Mouse (Mus musculus) olfactory bulb, adult 2 months (tissue): Measurements from ENCODE around the gene Oaz1.

Experiments
- CTCF ChIP-seq: fragments of 200-500 bp; IDR thresholded peaks from 2 replicates; pipeline ENCODE4 v1.5.1; 2012; ENCODE audit warnings: low read depth, mild to moderate bottlenecking, low read length, moderate library complexity; ENCODE audit not compliant: insufficient read depth
- POLR2A ChIP-seq: fragments of 200-500 bp; IDR thresholded peaks from 2 replicates; pipeline ENCODE4 v1.6.1; 2012; ENCODE audit warnings: mild to moderate bottlenecking, low read depth, low read length, moderate library complexity; ENCODE audit not compliant: insufficient read depth

DNA sequence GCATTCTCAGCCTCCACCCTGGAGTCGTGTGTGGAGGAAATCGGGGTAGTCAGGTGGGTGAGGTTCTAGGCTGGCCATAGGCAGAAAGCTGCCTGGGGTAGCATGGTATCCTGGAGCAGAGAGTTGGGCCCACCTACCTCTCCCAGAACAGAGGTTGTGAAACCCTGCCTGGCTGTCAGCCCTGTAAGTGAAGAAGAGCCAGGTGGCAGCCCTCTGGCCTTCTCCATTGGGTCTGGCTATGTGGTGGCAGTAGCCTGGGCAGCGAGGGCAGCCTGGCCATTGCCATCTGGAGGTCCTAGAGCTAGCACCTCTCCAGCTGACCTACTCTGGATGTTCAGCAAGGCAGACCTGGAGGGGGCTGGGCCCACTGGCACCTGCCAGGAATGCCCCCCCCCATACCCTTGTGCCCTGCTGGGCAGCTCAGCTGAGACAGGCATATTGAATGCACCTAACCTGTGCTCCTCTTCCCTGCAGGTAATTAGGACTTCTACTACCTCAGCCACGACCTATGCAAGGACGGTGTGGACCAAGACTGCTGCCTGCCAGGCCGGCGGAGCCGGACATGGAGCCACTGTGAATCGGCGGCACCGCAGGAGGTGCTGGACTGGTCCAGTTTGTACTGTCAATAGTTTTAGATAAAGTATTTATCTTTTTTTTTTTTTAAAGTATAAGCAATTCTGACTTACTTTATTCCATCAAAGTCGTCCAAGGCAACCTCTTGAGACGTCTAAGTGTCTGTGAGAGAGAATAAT is 33.2 kb upstream of the Oaz1 start:
- TF ChIP-seq CTCF (no peak), POLR2A (no peak)
